8 mouse cellular contexts compared by ENCODE assay signal in the genomic region with DNA sequence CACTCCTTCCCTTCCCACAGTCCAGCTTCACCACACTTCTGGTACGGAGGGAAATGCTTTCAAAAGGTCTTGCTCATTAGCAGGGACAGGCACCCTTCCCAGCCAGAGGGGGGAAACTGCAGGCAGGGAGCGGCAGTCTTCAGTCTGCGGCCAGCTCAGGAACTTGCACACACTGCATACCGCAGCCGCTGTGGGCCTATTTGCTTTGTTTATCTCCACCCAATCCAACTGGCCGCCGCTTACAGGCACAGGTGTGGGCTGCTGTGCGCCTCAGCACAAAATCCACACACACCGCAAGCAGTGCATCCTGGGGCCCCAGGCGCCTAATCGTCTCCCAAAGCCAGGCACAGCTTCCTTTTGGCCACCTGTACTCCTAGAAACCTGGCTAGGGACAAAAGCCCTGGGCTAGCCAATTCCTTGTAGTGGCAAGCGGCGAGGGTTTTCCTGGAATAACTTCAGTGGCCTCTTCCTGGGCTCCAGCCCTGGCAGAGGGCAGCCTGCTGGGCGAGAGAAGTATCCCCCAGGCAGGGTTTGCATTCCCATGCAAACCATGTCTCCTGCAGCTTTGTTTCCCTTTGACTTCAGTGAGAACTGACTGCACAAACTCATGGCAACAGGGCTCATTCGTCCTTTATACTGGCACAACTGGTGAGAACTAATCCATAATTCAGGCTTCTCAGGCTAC. TPM values are rescaled to one million over a fixed set of nuclear protein-coding genes. Genes with fewer than 3 reads are reported as not detected.
A peak's percentile ranks its signal among the peaks of the same experiment; 100 is the strongest.
DNase-seq lines count a peak whose midpoint lies in the region; ATAC-seq and TF ChIP-seq lines count a peak whose summit lies in the region.
"Had no signal": no experiment of that assay in that cellular context is flagged by ENCODE, and none has a peak within 500 bp of the region (broad histone marks: within the 10 kb centered on the region; RNA-seq: fewer than 3 reads in every experiment).

No protein-coding gene starts in this region.

- H3K4me3 ChIP-seq in ES-E14 (ENCODE audit: insufficient read depth in 1 of 2, low read depth in 1 of 2, low read length in 2 of 2, poor library complexity in 1 of 2, severe bottlenecking in 1 of 2): peak overlapping the region; percentile 18 to 47; a peak in 2 of 4 replicates
- H3K4me3 ChIP-seq in limb, embryonic 13.5 days: no peak overlapping the region
- H3K4me3 ChIP-seq in midbrain, embryonic 12.5 days: no peak overlapping the region
- H3K4me3 ChIP-seq: megakaryocyte, embryonic 14.5 days had no signal

- H3K27me3 ChIP-seq in limb, embryonic 13.5 days: peaks cover 17% of the 10 kb centered on the region
- no peaks in the 10 kb centered on the region; the same call in 1 of the 2 replicates for H3K27me3 ChIP-seq in midbrain, embryonic 12.5 days

- in situ Hi-C loops in ES-E14 (cut with MboI; ENCODE audit: low sequenced_read_pairs in 2 of 2, unreplicated experiment in 2 of 2): no loop called here

- WGBS in limb, embryonic 13.5 days: 16% methylated on average over 15 of the region's 15 CpGs
- WGBS in midbrain, embryonic 12.5 days: 11% methylated on average over 15 of the region's 15 CpGs

- peak; percentile 16 for DNase-seq in ES-E14 (ENCODE audit: low read depth, low spot score)
- peak; percentile 1 for DNase-seq in brain, adult 2 months (ENCODE audit: low read depth, low spot score)
- no peak for DNase-seq in cerebellum, adult 11-12 months
- DNase-seq in adrenal gland, postnatal 25 days: no peak

- no peak for ATAC-seq in limb, embryonic 13.5 days (ENCODE audit: low FRiP score, low read depth)
- 0 out of 2 replicates have a peak, but pooled peaks have one; percentile 5 for ATAC-seq in midbrain, embryonic 12.5 days (ENCODE audit: low FRiP score, low read depth)
- ATAC-seq in cerebellum, adult (ENCODE audit: insufficient number of reproducible peaks, low FRiP score, low TSS enrichment): no peak

- no peak overlapping the region for H3K27ac ChIP-seq in ES-E14 (ENCODE audit: insufficient read depth, low read depth, low read length, poor library complexity, severe bottlenecking)
- H3K27ac ChIP-seq in limb, embryonic 13.5 days: no peak overlapping the region
- no peak overlapping the region for H3K27ac ChIP-seq in midbrain, embryonic 12.5 days (replicated peaks)

- H3K36me3 ChIP-seq in ES-E14 (ENCODE audit: control insufficient read depth, insufficient read depth, low read length, poor library complexity, severe bottlenecking): no peaks in the 10 kb centered on the region
- H3K36me3 ChIP-seq in limb, embryonic 13.5 days: no peaks in the 10 kb centered on the region
- no peaks in the 10 kb centered on the region for H3K36me3 ChIP-seq in midbrain, embryonic 12.5 days

- H3K4me2 ChIP-seq in limb, embryonic 13.5 days (replicated peaks): peak overlapping the region; percentile 23
- H3K4me2 ChIP-seq in midbrain, embryonic 12.5 days (replicated peaks): peak overlapping the region; percentile 16; the same call in 1 of the 2 replicates

- peaks cover 0 to 11% of the 10 kb centered on the region in 2 experiments; a peak in 2 of 4 replicates for H3K4me1 ChIP-seq in ES-E14 (ENCODE audit: control insufficient read depth in 2 of 2, insufficient read depth in 2 of 2, low read length in 2 of 2, poor library complexity in 1 of 2)
- H3K4me1 ChIP-seq in limb, embryonic 13.5 days: no peaks in the 10 kb centered on the region
- H3K4me1 ChIP-seq in midbrain, embryonic 12.5 days: peaks cover 12% of the 10 kb centered on the region; the same call in 1 of the 2 replicates

- no peaks in the 10 kb centered on the region for H3K9me3 ChIP-seq in ES-E14 (ENCODE audit: control insufficient read depth, insufficient read depth, low read depth, low read length)
- no peaks in the 10 kb centered on the region for H3K9me3 ChIP-seq in limb, embryonic 13.5 days
- H3K9me3 ChIP-seq in midbrain, embryonic 12.5 days: no peaks in the 10 kb centered on the region

- no peak overlapping the region for H3K9ac ChIP-seq in ES-E14 (ENCODE audit: insufficient read depth, low read depth, low read length, poor library complexity, severe bottlenecking)
- H3K9ac ChIP-seq in limb, embryonic 13.5 days: no peak overlapping the region
- H3K9ac ChIP-seq in midbrain, embryonic 12.5 days (replicated peaks): 0 out of 2 replicates have a peak overlapping the region, but pooled peaks have one; percentile 4

TF ChIP-seq in ES-E14, 5 proteins besides CTCF, POLR2A, EP300 and RAD21:
- TF ChIP-seq CHD2 (IDR thresholded peaks at IDR 0.05; ENCODE audit: low read depth, low read length) (no peak), ZNF384 (IDR thresholded peaks at IDR 0.05; ENCODE audit: low read depth, low read length) (no peak), ZC3H11A (IDR thresholded peaks at IDR 0.05; ENCODE audit: borderline replicate concordance, low read depth, low read length) (no peak), HCFC1 (IDR thresholded peaks at IDR 0.05; ENCODE audit: borderline replicate concordance, insufficient read depth, low read length) (no peak), MAFK (IDR thresholded peaks at IDR 0.05; ENCODE audit: insufficient read depth, low read depth, low read length) (no peak)
TF ChIP-seq in ES-E14: peak in this region for 0.

RNA-seq across cellular contexts. Expression of a gene that starts 20.5 kb away (rescaled TPM):
- total RNA-seq in ES-E14 (2012; rRNA removed): 3.2 and 5.3 TPM in 2 replicates
- 0.65 and 0.83 TPM in 2 replicates for polyA plus RNA-seq in limb, embryonic 13.5 days (2015; fragmentation: Nextera tagmentation; extraction: Ambion mirVana)
- 1.9 and 2.6 TPM in 2 replicates for polyA plus RNA-seq in midbrain, embryonic 12.5 days (2016; fragmentation: Nextera tagmentation; extraction: Ambion mirVana)
- total RNA-seq in adrenal gland, postnatal 25 days (2021): 1.3 and 1.5 TPM in 2 replicates

RNA-seq across cellular contexts. Expression of a gene that starts 20.9 kb away (rescaled TPM):
- 44.7 and 55.4 TPM in 2 replicates for total RNA-seq in ES-E14 (2012; rRNA removed)
- 47.2 and 48.7 TPM in 2 replicates for polyA plus RNA-seq in limb, embryonic 13.5 days (2015; fragmentation: Nextera tagmentation; extraction: Ambion mirVana)
- 31.7 and 37.9 TPM in 2 replicates for polyA plus RNA-seq in midbrain, embryonic 12.5 days (2016; fragmentation: Nextera tagmentation; extraction: Ambion mirVana)
- total RNA-seq in adrenal gland, postnatal 25 days (2021): 32.2 and 36.3 TPM in 2 replicates

Comparison
In these comparisons a context has a peak if more than half of its experiments do, and no peak if none do; other contexts are left out.
1. DNase-seq: peak in ES-E14 (single experiment) and brain, adult 2 months (single experiment); none in cerebellum, adult 11-12 months (single experiment) and adrenal gland, postnatal 25 days (single experiment).
2. H3K4me3 ChIP-seq: peak in ES-E14 (2 of 2); none in limb, embryonic 13.5 days (single experiment) and midbrain, embryonic 12.5 days (single experiment).